Mouse (Mus musculus) intestine, embryonic 14.5 days (tissue): ENCODE results near the gene Atf3. TPM values are rescaled to one million over a fixed set of nuclear protein-coding genes. Genes with fewer than 3 reads are reported as not detected.
"Not testable (repeated sequence)": the region's sequence is repeated elsewhere in the genome, so short reads cannot be mapped to it uniquely, and the experiment has no call there.

ENCODE experiments used
- ATAC-seq: fragments of 200-750 bp; cut with Nextera tagmentation; replicated peaks from 2 replicates; pipeline ENCODE4 v1.8.0; 2017; ENCODE audit warnings: low read depth, moderate number of reproducible peaks, moderate TSS enrichment, moderate library complexity; ENCODE audit not compliant: low FRiP score, low TSS enrichment
- DNase-seq: peaks from one replicate; pipeline ENCODE4 v3.0.0-alpha.2; 2018; ENCODE audit warnings: low spot score
- H3K27ac ChIP-seq: fragments of 300-500 bp; sonication (generic); 2 replicates; pipeline ENCODE4 v1.5.1; 2014; ENCODE audit warnings: low read depth, mild to moderate bottlenecking, control low read depth
- H3K27me3 ChIP-seq: fragments of 300-500 bp; sonication (generic); replicated peaks from 2 replicates; pipeline ENCODE4 v1.6.1; 2014; ENCODE audit warnings: low read length, control low read depth; ENCODE audit not compliant: control insufficient read depth, insufficient read depth
- H3K36me3 ChIP-seq: fragments of 300-500 bp; sonication (generic); 2 replicates; pipeline ENCODE4 v1.6.1; 2014; ENCODE audit warnings: low read length, control low read depth; ENCODE audit not compliant: control insufficient read depth, insufficient read depth
- H3K4me1 ChIP-seq: fragments of 300-500 bp; sonication (generic); replicated peaks from 2 replicates; pipeline ENCODE4 v1.6.1; 2014; ENCODE audit warnings: low read length, control low read depth, mixed read lengths; ENCODE audit not compliant: control insufficient read depth, insufficient read depth
- H3K4me2 ChIP-seq: fragments of 300-500 bp; sonication (generic); 2 replicates; pipeline ENCODE4 v1.6.1; 2014; ENCODE audit warnings: low read length
- H3K4me3 ChIP-seq: fragments of 300-500 bp; sonication (generic); 2 replicates; pipeline ENCODE4 v1.5.1; 2014; ENCODE audit warnings: low read depth, low read length, control low read depth, mixed read lengths
- H3K9ac ChIP-seq: fragments of 300-500 bp; sonication (generic); 2 replicates; pipeline ENCODE4 v1.6.1; 2014; ENCODE audit warnings: mild to moderate bottlenecking, low read length
- H3K9me3 ChIP-seq: fragments of 300-500 bp; sonication (generic); 2 replicates; pipeline ENCODE4 v1.6.1; 2016; ENCODE audit warnings: low read length, control low read depth; ENCODE audit not compliant: control insufficient read depth
- WGBS: fragments of 180-500 bp; shearing (Covaris S2); extraction: QIAGEN DNeasy Blood & Tissue Kit; methylation state at CpG from one replicate; pipeline ENCODE4 v1.1.7; 2014; 5-methylcytosine and 5-hydroxymethylcytosine counted together
- polyA plus RNA-seq: library from polyadenylated mRNA; unstranded; fragments of >200 nt; fragmentation: Nextera tagmentation; extraction: Ambion mirVana; gene quantifications from 2 replicates; pipeline ENCODE4 v1.2.1, GENCODE M21; 2014

Atf3 gene
- polyA plus RNA-seq, 1 experiment from 2014 or later, result 4.4 TPM

DNA sequence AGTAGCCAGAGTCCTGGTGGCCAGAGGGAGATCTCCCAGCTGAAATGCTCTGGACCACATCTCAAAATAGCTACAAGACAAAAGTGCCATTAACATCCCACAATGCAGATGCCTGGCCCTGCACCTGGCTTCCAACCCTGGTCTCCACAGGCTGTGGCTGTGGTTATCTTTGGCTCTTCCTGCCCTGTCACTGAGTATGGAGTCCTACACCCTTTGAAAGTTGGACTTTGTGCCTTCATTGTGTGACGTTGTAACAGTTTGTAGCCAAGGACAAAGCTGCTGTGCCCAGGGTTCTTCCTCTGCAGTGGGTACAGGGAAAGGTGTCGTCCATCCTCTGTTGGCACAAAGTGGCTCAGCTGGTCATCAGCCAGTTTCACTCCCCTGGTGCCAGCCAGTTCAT is 47.4 kb downstream of the Atf3 start:
- H3K9ac ChIP-seq, result no peak overlapping the region
- WGBS, result 74% methylated on average over 2 of the region's 2 CpGs
- no peaks in the 10 kb centered on the region for H3K27me3 ChIP-seq
- no peak overlapping the region for H3K4me3 ChIP-seq
- ATAC-seq (no peak), DNase-seq (no peak)
- no peaks in the 10 kb centered on the region for H3K4me1 ChIP-seq
- H3K4me2 ChIP-seq, result no peak overlapping the region
- no peak overlapping the region for H3K27ac ChIP-seq
- H3K36me3 ChIP-seq, result no peaks in the 10 kb centered on the region
- H3K9me3 ChIP-seq, result no peaks in the 10 kb centered on the region

DNA sequence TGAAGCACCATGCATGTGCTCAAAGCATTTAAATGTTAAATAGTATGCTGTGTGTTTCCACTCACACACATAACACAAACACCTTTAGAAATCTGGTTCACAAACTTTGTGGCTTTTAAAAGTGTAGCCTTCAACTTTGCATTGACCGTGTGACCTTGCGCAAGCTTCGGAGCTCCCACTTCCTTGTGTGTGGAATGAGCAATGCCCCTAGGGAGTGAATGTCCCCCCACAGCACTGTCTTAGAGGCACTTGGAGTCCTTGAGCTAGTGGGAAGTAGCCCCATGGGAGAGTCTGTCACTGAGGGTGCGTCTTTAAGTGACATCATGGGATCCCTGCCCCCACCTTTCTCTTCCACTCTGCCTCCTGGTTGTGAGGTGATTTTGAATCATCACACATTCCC is 51.6 kb downstream of the Atf3 start:
- H3K9ac ChIP-seq, result no peak overlapping the region
- no peak for DNase-seq
- no peak overlapping the region for H3K4me3 ChIP-seq
- H3K9me3 ChIP-seq, result no peaks in the 10 kb centered on the region
- no peak overlapping the region for H3K27ac ChIP-seq
- ATAC-seq, result no peak
- no peaks in the 10 kb centered on the region for H3K36me3 ChIP-seq
- WGBS, result 74% methylated on average over 4 of the region's 4 CpGs
- no peak overlapping the region for H3K4me2 ChIP-seq
- H3K27me3 ChIP-seq, result no peaks in the 10 kb centered on the region
- no peaks in the 10 kb centered on the region for H3K4me1 ChIP-seq

DNA sequence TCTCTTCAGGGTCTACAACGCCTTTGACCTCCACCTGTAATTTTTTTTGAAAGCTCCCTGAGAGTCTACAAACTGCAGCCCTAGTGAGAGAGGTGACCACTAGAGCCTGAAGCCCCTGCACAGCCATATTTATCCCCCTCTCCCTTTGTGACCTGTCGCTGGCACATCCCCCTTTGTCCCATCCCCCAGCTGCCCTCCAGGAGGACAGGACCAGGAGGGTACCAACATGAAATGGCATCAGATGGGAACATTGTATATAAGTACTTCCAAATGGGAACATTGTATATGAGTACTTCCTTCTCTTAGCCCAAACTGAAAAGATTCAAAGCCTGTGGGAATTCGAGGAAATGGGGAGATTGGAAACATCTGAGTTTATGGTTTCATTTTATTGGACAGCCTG is 53.1 kb downstream of the Atf3 start, which contains the start of gene Fam71a:
Gene Fam71a (minus strand): TSS at position 101 of the 400 bp plus-strand sequence.
- Histone ChIP-seq H3K27ac (no peak within 1 kb of the TSS), H3K27me3 (no peaks in the 10 kb centered on the region), H3K9me3 (no peaks in the 10 kb centered on the region), H3K4me2 (no peak within 1 kb of the TSS), H3K36me3 (no peaks in the 10 kb centered on the region), H3K9ac (no peak within 1 kb of the TSS), H3K4me3 (no peak within 1 kb of the TSS), H3K4me1 (no peaks in the 10 kb centered on the region)
- DNase-seq, result no peak
- 80% methylated on average over 3 of the region's 3 CpGs for WGBS
- ATAC-seq, result no peak

DNA sequence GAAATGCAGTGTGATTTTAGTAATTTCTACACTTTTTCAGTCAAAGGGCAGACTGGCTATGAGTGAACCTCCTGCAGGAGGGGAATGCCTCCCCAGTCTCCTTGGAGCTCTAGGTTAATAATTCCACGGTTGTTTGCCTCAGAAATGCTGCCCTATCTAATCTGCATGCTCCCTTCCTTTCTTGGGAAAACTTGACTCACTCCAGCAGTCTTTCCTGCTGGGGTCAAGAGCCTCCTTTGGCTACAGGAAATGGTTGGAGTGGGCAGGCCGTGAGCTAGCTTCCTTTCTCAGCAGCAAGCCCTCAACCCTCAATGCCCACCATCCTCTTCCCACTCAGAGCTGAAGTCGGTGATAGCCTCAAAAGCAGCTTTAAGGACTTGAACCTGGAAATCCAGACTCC is 63.5 kb downstream of the Atf3 start:
- H3K4me2 ChIP-seq, result no peak overlapping the region
- no peaks in the 10 kb centered on the region for H3K27me3 ChIP-seq
- H3K4me1 ChIP-seq, result no peaks in the 10 kb centered on the region; the same call in 1 of the 2 replicates
- 44% methylated on average over 3 of the region's 3 CpGs for WGBS
- DNase-seq (no peak), ATAC-seq (no peak)
- no peak overlapping the region for H3K4me3 ChIP-seq
- H3K36me3 ChIP-seq, result no peaks in the 10 kb centered on the region
- H3K9me3 ChIP-seq, result peaks cover 5% of the 10 kb centered on the region; the same call in 1 of the 2 replicates
- H3K9ac ChIP-seq, result no peak overlapping the region
- H3K27ac ChIP-seq, result no peak overlapping the region

DNA sequence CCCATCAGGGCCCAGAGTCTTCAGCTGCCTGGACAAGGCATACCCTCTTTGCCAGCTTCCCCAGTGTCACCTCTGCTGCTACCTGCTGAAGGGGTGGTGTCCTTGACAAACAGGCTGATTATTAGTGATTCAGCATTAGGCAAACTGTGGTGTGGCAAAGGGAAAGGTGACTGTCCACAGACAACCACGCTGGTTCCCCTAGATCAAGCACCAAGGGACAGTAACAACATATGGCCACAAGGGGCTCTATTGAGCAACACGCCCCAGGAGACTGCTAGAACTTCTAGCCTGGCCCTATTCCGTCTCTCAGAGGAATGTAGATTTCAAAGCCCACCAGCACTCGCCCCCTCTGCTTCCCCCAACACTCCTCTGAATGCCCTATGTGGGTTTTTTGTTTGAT is 64.8 kb downstream of the Atf3 start:
- no peaks in the 10 kb centered on the region for H3K36me3 ChIP-seq
- peaks cover 5% of the 10 kb centered on the region; the same call in 1 of the 2 replicates for H3K9me3 ChIP-seq
- ATAC-seq, result no peak
- no peaks in the 10 kb centered on the region for H3K27me3 ChIP-seq
- no peaks in the 10 kb centered on the region; the same call in 1 of the 2 replicates for H3K4me1 ChIP-seq
- H3K9ac ChIP-seq, result no peak overlapping the region
- H3K4me3 ChIP-seq, result no peak overlapping the region
- WGBS, result 24% methylated on average over 4 of the region's 4 CpGs
- no peak overlapping the region for H3K27ac ChIP-seq
- no peak overlapping the region for H3K4me2 ChIP-seq
- DNase-seq, result peak; percentile 69

DNA sequence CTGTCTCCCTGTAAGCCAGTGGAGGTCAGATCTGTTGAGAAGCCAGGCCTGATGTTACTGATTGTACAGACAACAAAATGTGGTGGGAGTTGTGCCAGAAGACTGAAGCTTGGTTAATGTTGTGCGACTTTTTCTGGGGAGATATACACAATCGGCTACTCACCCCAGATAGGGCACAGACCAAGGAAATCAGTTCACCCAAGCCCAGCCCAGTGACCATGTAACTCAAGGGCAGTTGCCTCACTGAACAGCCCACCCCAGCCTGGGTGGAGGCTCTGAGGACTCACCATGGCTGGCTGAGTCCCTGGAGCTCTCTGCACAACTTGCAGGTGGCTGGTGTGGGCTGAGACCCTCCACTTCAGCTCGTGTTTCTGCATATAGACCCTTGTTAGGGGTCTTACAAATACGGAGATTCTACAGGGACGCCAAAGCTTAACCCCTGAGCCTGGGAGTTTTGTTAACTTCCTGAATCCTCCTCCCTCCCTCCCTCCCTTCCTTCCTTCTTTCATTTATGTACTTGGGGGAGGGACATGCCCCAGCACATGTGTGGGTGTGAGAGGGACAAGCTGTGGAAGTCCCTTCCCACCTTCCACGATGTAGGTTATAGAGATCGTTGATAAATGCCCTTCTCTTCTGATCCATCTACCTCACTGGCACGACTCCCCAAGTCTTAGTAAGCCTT is 66.8 kb downstream of the Atf3 start:
- no peaks in the 10 kb centered on the region for H3K9me3 ChIP-seq
- no peaks in the 10 kb centered on the region for H3K36me3 ChIP-seq
- no peak overlapping the region for H3K4me2 ChIP-seq
- no peak overlapping the region for H3K4me3 ChIP-seq
- H3K27me3 ChIP-seq, result no peaks in the 10 kb centered on the region
- H3K4me1 ChIP-seq, result no peaks in the 10 kb centered on the region; the same call in 1 of the 2 replicates
- H3K27ac ChIP-seq, result no peak overlapping the region
- DNase-seq, result no peak
- WGBS, result 72% methylated on average over 8 of the region's 8 CpGs
- no peak overlapping the region for H3K9ac ChIP-seq
- no peak for ATAC-seq

DNA sequence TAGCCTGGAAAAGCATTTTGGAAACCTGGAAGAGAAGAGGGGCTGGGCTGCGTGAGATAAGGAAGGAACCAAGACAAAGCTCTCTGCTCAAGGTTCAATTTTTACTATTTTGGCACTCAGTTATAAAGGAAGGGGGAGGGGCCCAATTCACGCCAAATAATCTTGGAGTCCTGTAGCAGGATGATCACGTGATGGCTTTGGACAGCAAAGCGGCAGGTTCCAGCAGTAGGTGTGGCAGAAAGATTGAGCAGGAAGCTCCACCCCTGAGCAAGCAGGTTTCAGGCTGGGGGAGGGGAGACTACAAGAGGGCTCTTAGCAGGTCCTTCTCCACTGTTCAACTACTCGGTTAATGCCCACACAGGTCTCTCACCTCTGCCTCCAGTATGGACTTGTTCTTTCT is 68.3 kb downstream of the Atf3 start:
- not testable (repeated sequence) for H3K4me3 ChIP-seq, DNase-seq, H3K4me2 ChIP-seq

DNA sequence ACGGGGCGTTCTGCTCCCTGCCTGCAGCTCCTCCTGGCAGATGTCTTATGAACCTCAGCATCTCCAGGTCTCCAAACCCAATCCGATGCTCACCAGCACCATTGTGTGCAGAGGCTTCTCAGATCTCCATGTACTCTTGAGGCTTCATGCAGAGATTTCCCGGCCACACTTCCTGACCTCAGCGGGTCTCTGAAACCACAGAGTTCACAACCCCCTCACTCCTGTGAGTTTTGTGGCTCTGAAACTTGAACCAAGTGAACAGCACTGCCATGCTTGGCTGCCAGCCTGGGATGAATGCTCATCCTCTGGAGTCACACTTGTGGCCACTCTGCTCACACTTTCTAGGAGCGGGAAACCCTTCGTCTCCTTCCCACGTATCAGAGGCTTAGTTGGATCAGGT is 76.9 kb downstream of the Atf3 start:
- H3K4me3 ChIP-seq, result no peak overlapping the region
- H3K9ac ChIP-seq, result no peak overlapping the region
- H3K4me1 ChIP-seq, result no peaks in the 10 kb centered on the region
- H3K27me3 ChIP-seq, result no peaks in the 10 kb centered on the region
- no peak overlapping the region for H3K27ac ChIP-seq
- H3K9me3 ChIP-seq, result no peaks in the 10 kb centered on the region
- DNase-seq, result no peak
- H3K4me2 ChIP-seq, result no peak overlapping the region
- 86% methylated on average over 8 of the region's 8 CpGs for WGBS
- ATAC-seq, result no peak
- H3K36me3 ChIP-seq, result no peaks in the 10 kb centered on the region

More for the DNA sequence above, 68.3 kb downstream of the Atf3 start:
- not testable (repeated sequence) for H3K4me1 ChIP-seq, H3K9me3 ChIP-seq, ATAC-seq, H3K27ac ChIP-seq, H3K36me3 ChIP-seq, H3K9ac ChIP-seq, H3K27me3 ChIP-seq
- 90% methylated on average over 5 of the region's 5 CpGs for WGBS

DNA sequence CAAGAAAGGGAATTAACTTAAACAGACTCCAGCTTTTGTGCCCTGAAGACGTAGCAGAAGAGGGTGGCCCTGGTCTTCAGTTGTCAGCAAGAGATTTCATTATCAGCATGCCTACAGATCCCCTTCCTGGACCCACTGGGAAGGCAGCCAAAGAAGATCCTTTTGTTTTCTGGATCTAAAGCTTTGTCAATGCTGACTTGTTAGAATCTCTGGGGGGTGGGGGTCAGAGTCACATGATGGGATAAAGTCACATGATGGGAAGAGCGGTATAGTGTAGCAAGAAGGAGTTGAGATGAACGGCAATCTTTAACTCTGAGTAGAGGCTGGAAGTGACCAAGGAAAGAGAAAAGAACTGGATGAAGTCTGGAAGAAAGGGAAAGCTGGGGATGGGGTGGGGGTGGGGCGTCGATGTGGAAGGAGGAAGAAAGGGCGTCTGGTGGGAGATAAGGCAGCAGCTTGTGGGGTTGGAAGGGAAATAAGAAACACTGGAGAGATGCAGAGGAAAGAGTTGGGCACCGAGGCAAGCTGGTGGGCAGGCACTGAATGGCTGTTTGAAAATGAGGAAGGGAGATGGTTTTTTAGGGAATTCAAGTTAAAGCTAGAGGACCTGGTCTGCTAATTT is 78.9 kb downstream of the Atf3 start:
- Histone ChIP-seq H3K36me3 (no peaks in the 10 kb centered on the region), H3K9ac (no peak overlapping the region), H3K4me2 (no peak overlapping the region), H3K4me3 (no peak overlapping the region), H3K9me3 (no peaks in the 10 kb centered on the region), H3K27ac (no peak overlapping the region), H3K27me3 (no peaks in the 10 kb centered on the region), H3K4me1 (no peaks in the 10 kb centered on the region)
- ATAC-seq (no peak), DNase-seq (no peak)
- WGBS, result 67% methylated on average over 7 of the region's 7 CpGs
